Mouse (Mus musculus): ENCODE data around the gene Mpp2. TPM values are rescaled to one million over a fixed set of nuclear protein-coding genes. Genes with fewer than 3 reads are reported as not detected.

The Mpp2 gene
- polyA plus RNA-seq (2015; fragmentation: Nextera tagmentation; extraction: Ambion mirVana), result 37.6 and 41.1 TPM in 2 replicates

GRCm38 (mm10) chr11:102087931-102088898, at the start of gene Mpp2:
Mpp2 (minus strand) TSS chr11:102088515.
- peak within 1 kb of the TSS; percentile 97 for H3K27ac ChIP-seq (ENCODE audit: low read depth, low read length)
- peaks cover 16% of the 10 kb centered on the region for H3K4me1 ChIP-seq (ENCODE audit: control insufficient read depth, insufficient read depth, low read depth, low read length)
- H3K4me2 ChIP-seq (ENCODE audit: low read length), result peak within 1 kb of the TSS; percentile 72
- no peaks in the 10 kb centered on the region for H3K27me3 ChIP-seq (replicated peaks; ENCODE audit: control insufficient read depth, insufficient read depth, low read length)
- H3K9ac ChIP-seq (ENCODE audit: low read depth, low read length), result peak within 1 kb of the TSS; percentile 87
- under 1% methylated on average over 49 of the region's 49 CpGs for WGBS
- no peaks in the 10 kb centered on the region for H3K9me3 ChIP-seq (ENCODE audit: control insufficient read depth, low read length)
- peaks cover 4% of the 10 kb centered on the region; the same call in 1 of the 2 replicates for H3K36me3 ChIP-seq (ENCODE audit: control insufficient read depth, insufficient read depth, low read length)
- H3K4me3 ChIP-seq (ENCODE audit: low read length), result peak within 1 kb of the TSS; percentile 80
- ATAC-seq, result peak; percentile 66

GRCm38 (mm10) chr11:102137625-102138446, 49.5 kb upstream of the Mpp2 start:
- 0 out of 2 replicates have a peak, but pooled peaks cover 3% of the 10 kb centered on the region for H3K4me1 ChIP-seq (ENCODE audit: control insufficient read depth, insufficient read depth, low read depth, low read length)
- peak overlapping the region; percentile 27 for H3K4me3 ChIP-seq (ENCODE audit: low read length)
- peak overlapping the region; percentile 46 for H3K9ac ChIP-seq (ENCODE audit: low read depth, low read length)
- H3K4me2 ChIP-seq (ENCODE audit: low read length), result peak overlapping the region; percentile 67
- WGBS, result 42% methylated on average over 13 of the region's 13 CpGs
- peaks cover 7% of the 10 kb centered on the region; the same call in 1 of the 2 replicates for H3K27me3 ChIP-seq (replicated peaks; ENCODE audit: control insufficient read depth, insufficient read depth, low read length)
- H3K9me3 ChIP-seq (ENCODE audit: control insufficient read depth, low read length), result no peaks in the 10 kb centered on the region
- H3K27ac ChIP-seq (ENCODE audit: low read depth, low read length), result no peak overlapping the region
- H3K36me3 ChIP-seq (ENCODE audit: control insufficient read depth, insufficient read depth, low read length), result no peaks in the 10 kb centered on the region
- peak; percentile 42; the same call in 1 of the 2 replicates for ATAC-seq

- no peak overlapping the region for H3K4me2 ChIP-seq (ENCODE audit: low read length)
- H3K4me1 ChIP-seq (ENCODE audit: control insufficient read depth, insufficient read depth, low read depth, low read length), result 0 out of 2 replicates have a peak, but pooled peaks cover 3% of the 10 kb centered on the region
- 8% methylated on average over 4 of the region's 4 CpGs for WGBS
- H3K36me3 ChIP-seq (ENCODE audit: control insufficient read depth, insufficient read depth, low read length), result no peaks in the 10 kb centered on the region
- no peaks in the 10 kb centered on the region for H3K9me3 ChIP-seq (ENCODE audit: control insufficient read depth, low read length)
- peaks cover 7% of the 10 kb centered on the region; the same call in 1 of the 2 replicates for H3K27me3 ChIP-seq (replicated peaks; ENCODE audit: control insufficient read depth, insufficient read depth, low read length)
- H3K27ac ChIP-seq (ENCODE audit: low read depth, low read length), result no peak overlapping the region
- no peak overlapping the region for H3K4me3 ChIP-seq (ENCODE audit: low read length)
- no peak for ATAC-seq
- H3K9ac ChIP-seq (ENCODE audit: low read depth, low read length), result no peak overlapping the region
These were observed 46.2 kb upstream of the Mpp2 start for GRCm38 (mm10) chr11:102134516-102134915.

- Histone ChIP-seq H3K27ac (ENCODE audit: low read depth, low read length) (no peak overlapping the region), H3K27me3 (replicated peaks; ENCODE audit: control insufficient read depth, insufficient read depth, low read length) (peaks cover 3% of the 10 kb centered on the region; the same call in 1 of the 2 replicates), H3K36me3 (ENCODE audit: control insufficient read depth, insufficient read depth, low read length) (no peaks in the 10 kb centered on the region), H3K9me3 (ENCODE audit: control insufficient read depth, low read length) (no peaks in the 10 kb centered on the region), H3K9ac (ENCODE audit: low read depth, low read length) (no peak overlapping the region), H3K4me1 (ENCODE audit: control insufficient read depth, insufficient read depth, low read depth, low read length) (no peaks in the 10 kb centered on the region), H3K4me3 (ENCODE audit: low read length) (no peak overlapping the region), H3K4me2 (ENCODE audit: low read length) (no peak overlapping the region)
- WGBS, result 87% methylated on average over 6 of the region's 6 CpGs
- ATAC-seq, result no peak
These were observed 29.1 kb upstream of the Mpp2 start for GRCm38 (mm10) chr11:102117386-102117785.

GRCm38 (mm10) chr11:102116241-102116640, 27.9 kb upstream of the Mpp2 start:
- ATAC-seq, result no peak
- H3K9ac ChIP-seq (ENCODE audit: low read depth, low read length), result no peak overlapping the region
- H3K4me3 ChIP-seq (ENCODE audit: low read length), result no peak overlapping the region
- H3K36me3 ChIP-seq (ENCODE audit: control insufficient read depth, insufficient read depth, low read length), result no peaks in the 10 kb centered on the region
- H3K27me3 ChIP-seq (replicated peaks; ENCODE audit: control insufficient read depth, insufficient read depth, low read length), result peaks cover 3% of the 10 kb centered on the region; the same call in 1 of the 2 replicates
- H3K9me3 ChIP-seq (ENCODE audit: control insufficient read depth, low read length), result no peaks in the 10 kb centered on the region
- H3K27ac ChIP-seq (ENCODE audit: low read depth, low read length), result no peak overlapping the region
- no peak overlapping the region for H3K4me2 ChIP-seq (ENCODE audit: low read length)
- 84% methylated on average over 8 of the region's 8 CpGs for WGBS
- no peaks in the 10 kb centered on the region for H3K4me1 ChIP-seq (ENCODE audit: control insufficient read depth, insufficient read depth, low read depth, low read length)

GRCm38 (mm10) chr11:102111576-102111975, 23.3 kb upstream of the Mpp2 start:
- no peak for ATAC-seq
- 86% methylated on average over 5 of the region's 5 CpGs for WGBS
- Histone ChIP-seq H3K4me1 (ENCODE audit: control insufficient read depth, insufficient read depth, low read depth, low read length) (peaks cover 3% of the 10 kb centered on the region), H3K27ac (ENCODE audit: low read depth, low read length) (no peak overlapping the region), H3K36me3 (ENCODE audit: control insufficient read depth, insufficient read depth, low read length) (no peaks in the 10 kb centered on the region), H3K4me3 (ENCODE audit: low read length) (no peak overlapping the region), H3K27me3 (replicated peaks; ENCODE audit: control insufficient read depth, insufficient read depth, low read length) (peaks cover 28% of the 10 kb centered on the region), H3K4me2 (ENCODE audit: low read length) (no peak overlapping the region), H3K9me3 (ENCODE audit: control insufficient read depth, low read length) (no peaks in the 10 kb centered on the region), H3K9ac (ENCODE audit: low read depth, low read length) (no peak overlapping the region)

GRCm38 (mm10) chr11:102107732-102108131, 19.4 kb upstream of the Mpp2 start, which contains the start of gene Pyy:
Pyy (minus strand) TSS chr11:102107832.
- peaks cover 3% of the 10 kb centered on the region for H3K4me1 ChIP-seq (ENCODE audit: control insufficient read depth, insufficient read depth, low read depth, low read length)
- H3K9ac ChIP-seq (ENCODE audit: low read depth, low read length), result no peak within 1 kb of the TSS
- no peak within 1 kb of the TSS for H3K27ac ChIP-seq (ENCODE audit: low read depth, low read length)
- no peaks in the 10 kb centered on the region for H3K9me3 ChIP-seq (ENCODE audit: control insufficient read depth, low read length)
- H3K27me3 ChIP-seq (replicated peaks; ENCODE audit: control insufficient read depth, insufficient read depth, low read length), result peaks cover 49% of the 10 kb centered on the region
- ATAC-seq, result no peak
- H3K36me3 ChIP-seq (ENCODE audit: control insufficient read depth, insufficient read depth, low read length), result no peaks in the 10 kb centered on the region
- no peak within 1 kb of the TSS for H3K4me3 ChIP-seq (ENCODE audit: low read length)
- peak within 1 kb of the TSS; percentile 12; the same call in 1 of the 2 replicates for H3K4me2 ChIP-seq (ENCODE audit: low read length)
- 12% methylated on average over 9 of the region's 9 CpGs for WGBS

GRCm38 (mm10) chr11:102106911-102107310, 18.6 kb upstream of the Mpp2 start:
- WGBS, result 2% methylated on average over 19 of the region's 21 CpGs
- Histone ChIP-seq H3K9ac (ENCODE audit: low read depth, low read length) (no peak overlapping the region), H3K9me3 (ENCODE audit: control insufficient read depth, low read length) (no peaks in the 10 kb centered on the region), H3K4me3 (ENCODE audit: low read length) (no peak overlapping the region), H3K4me1 (ENCODE audit: control insufficient read depth, insufficient read depth, low read depth, low read length) (peaks cover 3% of the 10 kb centered on the region), H3K27me3 (replicated peaks; ENCODE audit: control insufficient read depth, insufficient read depth, low read length) (peaks cover 49% of the 10 kb centered on the region), H3K4me2 (ENCODE audit: low read length) (peak overlapping the region; percentile 12; the same call in 1 of the 2 replicates), H3K36me3 (ENCODE audit: control insufficient read depth, insufficient read depth, low read length) (no peaks in the 10 kb centered on the region), H3K27ac (ENCODE audit: low read depth, low read length) (no peak overlapping the region)
- no peak for ATAC-seq

All from hindbrain, embryonic 16.5 days (tissue).